Mouse (Mus musculus) E14TG2a.4 (cell line): ENCODE measurements around the gene Pax3.

ENCODE experiments used
- H3K27me3 ChIP-seq: 2 replicates; pipeline ENCODE4 v1.6.1; 2014; ENCODE audit warnings: low read length, control low read depth; ENCODE audit not compliant: insufficient read depth
- H3K36me3 ChIP-seq: 2 replicates; pipeline ENCODE4 v1.6.1; 2014; ENCODE audit warnings: low read length, control low read depth; ENCODE audit not compliant: insufficient read depth
- H3K4me1 ChIP-seq: replicated peaks from 2 replicates; pipeline ENCODE4 v1.6.1; 2014; ENCODE audit warnings: low read depth, low read length, control low read depth
- H3K4me3 ChIP-seq: replicated peaks from 2 replicates; pipeline ENCODE4 v1.5.1; 2014; ENCODE audit warnings: mild to moderate bottlenecking, low read length
- H3K9me3 ChIP-seq: 2 replicates; pipeline ENCODE4 v1.6.1; 2014; ENCODE audit warnings: low read length, control low read depth
- CTCF ChIP-seq: conservative IDR thresholded peaks from 2 replicates; pipeline ENCODE4 v1.5.1; 2014; ENCODE audit warnings: low read length
- NANOG ChIP-seq: IDR thresholded peaks from 2 replicates; pipeline ENCODE4 v1.6.1; 2014; ENCODE audit warnings: borderline replicate concordance, low read length, mixed read lengths
- POU5F1 ChIP-seq: IDR thresholded peaks from 2 replicates; pipeline ENCODE4 v1.6.1; 2014; ENCODE audit warnings: low read length, borderline replicate concordance

Pax3 gene

GRCm38 (mm10) chr1:78194381-78195047 lies 2.4 kb downstream of the Pax3 start:
- Histone ChIP-seq H3K36me3 (no peaks in the 10 kb centered on the region), H3K4me3 (no peak overlapping the region), H3K4me1 (peaks cover 45% of the 10 kb centered on the region), H3K9me3 (peaks cover 5% of the 10 kb centered on the region; the same call in 1 of the 2 replicates), H3K27me3 (peaks cover 100% of the 10 kb centered on the region)
- TF ChIP-seq CTCF (no peak), POU5F1 (no peak), NANOG (no peak)

GRCm38 (mm10) chr1:78193465-78193991 lies 3.4 kb downstream of the Pax3 start:
- no peaks in the 10 kb centered on the region for H3K9me3 ChIP-seq
- H3K27me3 ChIP-seq, result peaks cover 99% of the 10 kb centered on the region
- H3K4me3 ChIP-seq, result 0 out of 2 replicates have a peak overlapping the region, but pooled peaks have one; percentile 3
- TF ChIP-seq NANOG (no peak), CTCF (no peak), POU5F1 (no peak)
- peaks cover 48% of the 10 kb centered on the region for H3K4me1 ChIP-seq
- H3K36me3 ChIP-seq, result no peaks in the 10 kb centered on the region

GRCm38 (mm10) chr1:78192746-78193464 lies 4.0 kb downstream of the Pax3 start:
- Histone ChIP-seq H3K4me1 (peaks cover 47% of the 10 kb centered on the region), H3K9me3 (no peaks in the 10 kb centered on the region), H3K36me3 (no peaks in the 10 kb centered on the region), H3K27me3 (peaks cover 99% of the 10 kb centered on the region), H3K4me3 (0 out of 2 replicates have a peak overlapping the region, but pooled peaks have one; percentile 3)
- TF ChIP-seq POU5F1 (no peak), CTCF (no peak), NANOG (no peak)

- peaks cover 41% of the 10 kb centered on the region for H3K4me1 ChIP-seq
- no peak for TF ChIP-seq CTCF
- TF ChIP-seq POU5F1, result no peak
- no peak for TF ChIP-seq NANOG
Measured at GRCm38 (mm10) chr1:78192217-78192735, 4.7 kb downstream of the Pax3 start.

GRCm38 (mm10) chr1:78191761-78192160 lies 5.2 kb downstream of the Pax3 start:
- Histone ChIP-seq H3K4me3 (no peak overlapping the region), H3K9me3 (no peaks in the 10 kb centered on the region), H3K27me3 (peaks cover 99% of the 10 kb centered on the region), H3K4me1 (peaks cover 36% of the 10 kb centered on the region), H3K36me3 (no peaks in the 10 kb centered on the region)
- no peak for TF ChIP-seq NANOG
- TF ChIP-seq CTCF, result no peak
- no peak for TF ChIP-seq POU5F1

More at GRCm38 (mm10) chr1:78192217-78192735, 4.7 kb downstream of the Pax3 start:
- Histone ChIP-seq H3K36me3 (no peaks in the 10 kb centered on the region), H3K27me3 (peaks cover 99% of the 10 kb centered on the region), H3K4me3 (no peak overlapping the region), H3K9me3 (no peaks in the 10 kb centered on the region)

- no peak overlapping the region for H3K4me3 ChIP-seq
Measured at GRCm38 (mm10) chr1:78191331-78191730, 5.6 kb downstream of the Pax3 start.

GRCm38 (mm10) chr1:78190386-78191111 lies 6.4 kb downstream of the Pax3 start:
- Histone ChIP-seq H3K4me1 (peaks cover 26% of the 10 kb centered on the region), H3K36me3 (no peaks in the 10 kb centered on the region), H3K9me3 (no peaks in the 10 kb centered on the region), H3K4me3 (no peak overlapping the region), H3K27me3 (peaks cover 94% of the 10 kb centered on the region)
- TF ChIP-seq CTCF (no peak), NANOG (no peak), POU5F1 (no peak)

More at GRCm38 (mm10) chr1:78191331-78191730, 5.6 kb downstream of the Pax3 start:
- Histone ChIP-seq H3K27me3 (peaks cover 97% of the 10 kb centered on the region), H3K4me1 (peaks cover 32% of the 10 kb centered on the region), H3K36me3 (no peaks in the 10 kb centered on the region), H3K9me3 (no peaks in the 10 kb centered on the region)
- TF ChIP-seq POU5F1 (no peak), NANOG (no peak), CTCF (no peak)
